Mouse (Mus musculus): Measurements from ENCODE around the gene Kif7.

Kif7 gene

GRCm38 (mm10) chr7:79715187-79715981 lies at the start of gene Kif7:
TSS of gene Kif7 (minus strand) at chr7:79715720.
- peak; percentile 55 for DNase-seq

DNA sequence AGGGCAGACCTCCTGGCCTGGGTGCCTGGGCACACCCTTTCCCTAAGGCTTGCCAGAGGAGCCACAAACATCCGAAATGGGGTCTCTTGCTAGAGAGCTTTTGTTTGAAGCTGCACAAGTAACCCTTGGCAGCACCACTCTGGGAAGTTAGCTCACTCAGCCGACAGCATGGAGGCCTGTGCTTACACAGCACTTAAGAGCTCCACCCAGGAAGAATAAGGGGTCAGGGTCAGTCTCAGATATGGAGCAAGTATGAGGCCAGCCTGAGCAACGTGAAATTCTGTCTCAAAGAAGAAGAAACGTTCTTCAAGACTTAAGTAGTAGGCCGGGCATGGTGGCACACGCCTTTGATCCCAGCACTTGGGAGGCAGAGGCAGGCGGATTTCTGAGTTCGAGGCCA lies 46.6 kb upstream of the Kif7 start:
- no peak for DNase-seq

DNA sequence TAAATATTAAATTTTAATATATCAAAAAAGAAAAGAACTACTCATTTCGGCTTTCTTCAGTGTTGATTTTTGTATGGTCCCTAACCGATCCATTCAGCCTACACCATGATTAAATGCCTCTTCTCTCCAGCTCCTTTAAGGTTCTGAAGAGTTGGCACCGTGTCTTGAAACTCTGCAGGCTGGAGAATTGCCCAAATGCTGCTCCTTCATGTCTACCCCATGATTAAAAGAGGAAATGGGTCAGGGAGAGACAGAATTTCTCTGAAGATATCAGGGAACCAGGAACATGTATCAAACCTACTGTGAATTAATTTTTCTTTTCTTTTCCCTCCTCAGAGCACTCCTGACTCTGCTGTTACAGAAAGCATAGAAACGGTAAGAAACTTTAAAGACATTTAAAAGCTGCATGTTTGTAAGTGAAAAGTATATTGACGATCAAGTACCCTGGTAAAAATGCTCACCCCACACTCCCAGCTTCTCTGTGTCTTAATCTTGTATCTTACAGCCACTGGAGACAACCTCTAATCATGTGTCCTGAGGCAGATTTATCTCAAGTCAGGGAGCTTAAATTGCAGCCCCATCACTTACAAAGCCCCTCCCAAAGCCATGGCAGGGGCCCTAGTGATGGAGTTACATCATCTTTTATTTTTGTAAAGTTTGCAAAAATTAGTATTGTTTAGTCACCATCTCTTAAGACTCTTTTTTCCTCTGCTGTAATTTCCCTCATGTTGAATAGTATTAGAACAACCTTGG lies 45.8 kb upstream of the Kif7 start:
- no peak for DNase-seq

DNA sequence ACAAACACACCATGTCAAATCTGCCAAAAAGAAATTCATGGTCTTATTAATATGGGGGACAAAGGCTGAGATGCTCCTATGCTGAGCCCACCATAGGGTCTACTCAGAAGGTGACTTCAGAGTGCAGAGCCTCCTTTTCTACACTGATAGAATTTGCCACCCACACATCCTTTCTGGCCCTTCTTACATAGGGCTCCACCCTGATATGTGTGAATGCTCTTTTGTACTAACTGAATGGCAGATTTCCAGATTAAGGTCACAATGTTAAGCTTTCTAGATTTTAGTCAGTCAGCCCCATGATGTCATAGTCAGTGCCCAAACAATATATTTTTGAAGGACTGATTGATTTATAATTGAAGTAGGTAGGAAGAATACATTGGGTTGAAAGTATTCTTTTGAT lies 44.2 kb upstream of the Kif7 start:
- DNase-seq = no peak

DNA sequence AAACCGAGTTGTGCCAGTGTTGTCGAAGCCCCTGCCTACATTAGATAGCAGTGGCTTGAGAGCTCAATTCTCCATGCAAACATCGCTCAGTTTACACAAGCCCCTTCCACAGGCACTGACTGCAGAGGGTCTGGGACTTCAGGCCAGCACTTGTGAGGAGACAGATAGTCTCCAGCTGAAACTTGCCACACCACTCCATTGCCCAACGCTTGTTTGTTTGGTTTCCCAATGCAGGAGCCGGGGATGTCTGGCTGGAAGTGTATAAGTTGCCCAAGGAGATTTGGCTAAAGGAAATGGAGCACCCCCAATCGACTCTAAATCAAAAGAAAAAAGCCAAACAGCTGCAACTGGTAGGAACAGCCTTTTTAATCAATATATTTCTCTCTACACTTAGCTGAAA lies 42.7 kb upstream of the Kif7 start:
- no peak for DNase-seq

GRCm38 (mm10) chr7:79756334-79756733 lies 40.8 kb upstream of the Kif7 start:
- no peak for DNase-seq

GRCm38 (mm10) chr7:79749511-79749910 lies 34.0 kb upstream of the Kif7 start:
- no peak for DNase-seq

DNA sequence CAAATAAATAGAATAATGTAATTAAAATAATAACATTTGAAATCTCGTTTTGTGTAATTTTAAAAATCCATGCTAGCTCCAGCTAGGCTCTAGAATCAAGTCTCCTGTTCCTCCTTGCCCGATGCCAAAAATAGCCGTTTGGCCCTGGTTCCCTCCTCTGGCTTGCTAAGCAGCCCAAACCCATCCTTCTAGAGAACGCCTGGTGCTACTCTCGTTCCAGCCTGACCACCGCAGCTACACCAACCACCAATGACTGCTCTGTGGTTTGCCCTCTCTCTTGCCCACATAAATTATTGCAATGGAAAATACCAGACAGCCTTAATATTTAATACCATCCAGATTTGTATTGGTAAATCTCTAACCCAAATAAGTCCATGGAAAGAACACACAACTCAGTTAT lies 32.1 kb upstream of the Kif7 start:
- no peak for DNase-seq

- no peak for DNase-seq
These were observed 29.1 kb upstream of the Kif7 start for GRCm38 (mm10) chr7:79744585-79744984.

- DNase-seq = no peak
These were observed 28.5 kb upstream of the Kif7 start for GRCm38 (mm10) chr7:79744051-79744450.

GRCm38 (mm10) chr7:79742659-79743536 lies 27.4 kb upstream of the Kif7 start, which contains the start of the genes Pex11a and Wdr93:
TSS of gene Pex11a (minus strand) at chr7:79743131.
TSS of gene Wdr93 (plus strand) at chr7:79743163.
- DNase-seq = peak; percentile 66

GRCm38 (mm10) chr7:79742277-79742658 lies 26.7 kb upstream of the Kif7 start:
- no peak for DNase-seq

- DNase-seq = no peak
These were observed 24.8 kb upstream of the Kif7 start for GRCm38 (mm10) chr7:79740279-79740678.

GRCm38 (mm10) chr7:79738913-79739312 lies 23.4 kb upstream of the Kif7 start:
- no peak for DNase-seq

DNA sequence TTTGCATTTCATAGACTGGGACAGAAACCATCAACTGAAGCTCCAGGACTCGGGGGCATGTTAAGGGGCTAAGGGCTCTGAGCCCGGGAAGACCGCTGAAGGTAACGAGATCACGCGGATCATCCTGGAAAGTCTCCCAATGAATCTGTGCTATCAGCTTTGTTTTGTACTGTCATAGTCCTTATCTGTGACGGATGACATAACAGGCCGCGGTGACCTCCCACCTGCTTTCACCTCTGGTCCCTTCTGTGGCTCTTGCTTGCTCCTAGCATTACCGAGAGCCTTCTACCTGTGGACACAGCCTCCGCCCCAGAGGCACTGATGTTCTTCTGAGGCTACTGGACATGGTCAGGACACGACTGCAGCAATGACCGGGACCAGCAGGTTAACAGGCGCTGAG lies 21.0 kb upstream of the Kif7 start:
- no peak for DNase-seq

DNA sequence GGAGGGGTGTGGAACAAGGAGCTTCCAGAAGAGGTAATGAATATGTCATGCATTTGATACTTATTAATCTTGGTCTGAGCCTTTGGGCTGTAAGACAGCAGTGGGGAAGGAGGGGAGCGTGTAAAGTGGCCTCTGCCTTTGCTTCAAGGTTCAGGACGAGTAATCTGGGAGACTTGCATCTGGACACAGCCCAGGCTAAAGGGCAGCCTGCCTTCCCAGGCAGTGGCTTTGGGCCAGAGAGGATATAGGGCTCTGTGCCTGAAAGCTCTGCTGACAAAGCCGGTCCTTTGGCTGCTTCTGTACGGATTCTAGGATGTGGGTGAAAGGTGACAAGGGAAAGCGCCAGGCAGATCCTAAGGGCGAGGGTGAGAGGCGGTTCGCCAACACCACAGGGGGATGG lies 19.0 kb upstream of the Kif7 start:
- DNase-seq = no peak

GRCm38 (mm10) chr7:79732622-79733021 lies 17.1 kb upstream of the Kif7 start, which contains the start of gene Plin1:
TSS of gene Plin1 (minus strand) at chr7:79732903.
- no peak for DNase-seq

GRCm38 (mm10) chr7:79731438-79731837 lies 15.9 kb upstream of the Kif7 start:
- no peak for DNase-seq

- DNase-seq = peak; percentile 25
These were observed 14.3 kb upstream of the Kif7 start for GRCm38 (mm10) chr7:79729743-79730370.

DNA sequence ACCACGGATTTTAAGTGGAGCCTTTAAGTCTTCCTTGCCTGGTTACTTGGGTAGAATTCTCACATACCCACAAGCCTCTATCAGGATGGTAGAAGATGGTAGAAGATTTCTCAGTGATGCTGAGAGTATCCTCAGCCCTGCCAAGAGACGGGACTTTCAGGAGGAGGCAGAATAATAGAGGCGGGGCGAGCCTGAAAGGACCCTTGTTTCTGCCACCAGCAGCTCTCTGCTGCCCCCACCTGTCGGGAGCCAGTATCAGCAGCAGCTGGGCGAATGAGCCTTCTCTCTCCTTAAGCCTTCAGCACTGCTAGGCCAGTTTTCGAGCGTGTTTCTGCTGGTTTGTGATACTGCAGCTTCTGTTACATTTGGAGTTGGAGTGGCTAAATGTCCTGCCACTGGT lies 13.6 kb upstream of the Kif7 start:
- peak; percentile 72 for DNase-seq

GRCm38 (mm10) chr7:79728219-79728618 lies 12.7 kb upstream of the Kif7 start:
- DNase-seq = peak; percentile 40

DNA sequence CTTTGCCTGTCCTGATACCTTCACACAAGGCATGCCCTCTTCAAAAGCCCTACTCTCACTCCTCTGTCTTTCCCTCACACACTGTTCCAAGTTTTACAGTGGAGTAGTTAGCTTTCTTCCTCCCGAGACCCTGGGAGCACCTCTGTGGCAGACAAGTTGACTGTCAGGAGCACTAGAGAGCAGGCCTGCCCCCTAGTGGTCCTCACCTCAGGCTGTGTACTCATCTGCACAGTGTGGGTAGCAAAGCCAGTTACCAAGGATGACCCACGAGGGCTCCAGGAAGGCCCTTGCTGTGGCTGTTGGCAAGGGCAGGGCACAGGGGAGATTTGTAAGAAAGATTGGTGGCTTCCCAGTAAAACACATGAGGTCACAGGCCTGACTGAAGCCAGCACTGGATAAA lies 11.6 kb upstream of the Kif7 start:
- peak; percentile 67 for DNase-seq
